Mouse (Mus musculus) midbrain, embryonic 16.5 days (tissue): Measurements from ENCODE around the gene Pi4k2b. TPM values are rescaled to one million over a fixed set of nuclear protein-coding genes. Genes with fewer than 3 reads are reported as not detected.
"Not testable (repeated sequence)": the region's sequence is repeated elsewhere in the genome, so short reads cannot be mapped to it uniquely, and the experiment has no call there.

Source experiments
- ATAC-seq: fragments of 200-750 bp; cut with Nextera tagmentation; 2 replicates; pipeline ENCODE4 v1.8.0; 2017; ENCODE audit warnings: moderate TSS enrichment
- H3K27ac ChIP-seq: fragments of 300-500 bp; sonication (generic); 2 replicates; pipeline ENCODE4 v1.5.1; 2014; ENCODE audit warnings: mild to moderate bottlenecking, low read length, mixed read lengths
- H3K27me3 ChIP-seq: fragments of 300-500 bp; sonication (generic); 2 replicates; pipeline ENCODE4 v1.6.1; 2014; ENCODE audit warnings: low read depth, low read length, mixed read lengths; ENCODE audit not compliant: control insufficient read depth, insufficient read depth
- H3K36me3 ChIP-seq: fragments of 300-500 bp; sonication (generic); 2 replicates; pipeline ENCODE4 v1.6.1; 2014; ENCODE audit warnings: mild to moderate bottlenecking, low read length, moderate library complexity, mixed read lengths; ENCODE audit not compliant: control insufficient read depth, insufficient read depth
- H3K4me1 ChIP-seq: fragments of 300-500 bp; sonication (generic); 2 replicates; pipeline ENCODE4 v1.6.1; 2014; ENCODE audit warnings: mild to moderate bottlenecking, low read length, mixed read lengths; ENCODE audit not compliant: control insufficient read depth, insufficient read depth
- H3K4me2 ChIP-seq: fragments of 300-500 bp; sonication (generic); 2 replicates; pipeline ENCODE4 v1.6.1; 2014; ENCODE audit warnings: mild to moderate bottlenecking, low read length, mixed read lengths
- H3K4me3 ChIP-seq: fragments of 300-500 bp; sonication (generic); 2 replicates; pipeline ENCODE4 v1.5.1; 2014; ENCODE audit warnings: low read depth, mild to moderate bottlenecking, low read length, moderate library complexity, mixed read lengths
- H3K9ac ChIP-seq: fragments of 300-500 bp; sonication (generic); 2 replicates; pipeline ENCODE4 v1.6.1; 2014; ENCODE audit warnings: low read depth, low read length, mixed read lengths
- H3K9me3 ChIP-seq: fragments of 300-500 bp; sonication (generic); replicated peaks from 2 replicates; pipeline ENCODE4 v1.6.1; 2014; ENCODE audit warnings: mild to moderate bottlenecking, low read length, mixed read lengths; ENCODE audit not compliant: control insufficient read depth, poor library complexity, severe bottlenecking
- WGBS: fragments of 180-500 bp; shearing (Covaris S2); extraction: QIAGEN DNeasy Blood & Tissue Kit; methylation state at CpG from one replicate; pipeline ENCODE4 v1.1.7; 2014; 5-methylcytosine and 5-hydroxymethylcytosine counted together
- polyA plus RNA-seq: library from polyadenylated mRNA; unstranded; fragments of >200 nt; fragmentation: Nextera tagmentation; extraction: Ambion mirVana; gene quantifications from 2 replicates; pipeline ENCODE4 v1.2.1, GENCODE M21; 2015

Pi4k2b gene
- polyA plus RNA-seq, 1 experiment from 2014 or later, result 2.8 TPM

GRCm38 (mm10) chr5:52762586-52762985 is 21.2 kb downstream of the Pi4k2b start:
- Histone ChIP-seq H3K9me3 (no peaks in the 10 kb centered on the region), H3K4me3 (no peak overlapping the region), H3K4me1 (no peaks in the 10 kb centered on the region), H3K27ac (no peak overlapping the region), H3K9ac (no peak overlapping the region), H3K36me3 (no peaks in the 10 kb centered on the region), H3K4me2 (no peak overlapping the region), H3K27me3 (no peaks in the 10 kb centered on the region)
- WGBS, result 88% methylated on average over 7 of the region's 7 CpGs
- no peak for ATAC-seq

GRCm38 (mm10) chr5:52774267-52774666 is 32.9 kb downstream of the Pi4k2b start:
- Histone ChIP-seq H3K4me1 (no peaks in the 10 kb centered on the region), H3K4me2 (no peak overlapping the region), H3K9ac (no peak overlapping the region), H3K9me3 (no peaks in the 10 kb centered on the region), H3K27ac (no peak overlapping the region), H3K4me3 (no peak overlapping the region), H3K36me3 (no peaks in the 10 kb centered on the region), H3K27me3 (no peaks in the 10 kb centered on the region)
- 94% methylated on average over 5 of the region's 5 CpGs for WGBS
- ATAC-seq, result no peak

GRCm38 (mm10) chr5:52775237-52775636 is 33.9 kb downstream of the Pi4k2b start, which contains the start of gene Zcchc4:
Gene Zcchc4, plus strand, starts transcription at chr5:52775409.
- H3K9ac ChIP-seq, result no peak within 1 kb of the TSS
- no peaks in the 10 kb centered on the region for H3K36me3 ChIP-seq
- WGBS, result 71% methylated on average over 8 of the region's 8 CpGs
- no peaks in the 10 kb centered on the region for H3K27me3 ChIP-seq
- H3K4me3 ChIP-seq, result no peak within 1 kb of the TSS
- no peak within 1 kb of the TSS for H3K4me2 ChIP-seq
- ATAC-seq, result no peak
- no peaks in the 10 kb centered on the region for H3K4me1 ChIP-seq
- H3K9me3 ChIP-seq, result no peaks in the 10 kb centered on the region
- H3K27ac ChIP-seq, result no peak within 1 kb of the TSS

GRCm38 (mm10) chr5:52776466-52777354 is 35.3 kb downstream of the Pi4k2b start:
- H3K9ac ChIP-seq, H3K9me3 ChIP-seq, H3K27me3 ChIP-seq, H3K4me1 ChIP-seq, H3K4me3 ChIP-seq, H3K36me3 ChIP-seq, H3K27ac ChIP-seq, ATAC-seq, H3K4me2 ChIP-seq: not testable (repeated sequence)
- WGBS, result 87% methylated on average over 8 of the region's 8 CpGs

GRCm38 (mm10) chr5:52782523-52783250 is 41.3 kb downstream of the Pi4k2b start:
- peak overlapping the region; percentile 87 for H3K4me3 ChIP-seq
- H3K4me1 ChIP-seq, result peaks cover 2% of the 10 kb centered on the region; the same call in 1 of the 2 replicates
- H3K9me3 ChIP-seq, result no peaks in the 10 kb centered on the region
- no peaks in the 10 kb centered on the region for H3K27me3 ChIP-seq
- ATAC-seq, result peak; percentile 99
- peak overlapping the region; percentile 89 for H3K9ac ChIP-seq
- no peaks in the 10 kb centered on the region for H3K36me3 ChIP-seq
- peak overlapping the region; percentile 64 for H3K4me2 ChIP-seq
- WGBS, result 5% methylated on average over 31 of the region's 37 CpGs
- H3K27ac ChIP-seq, result peak overlapping the region; percentile 90

GRCm38 (mm10) chr5:52783251-52783620 is 41.9 kb downstream of the Pi4k2b start:
- WGBS, result 0% methylated on average over 9 of the region's 9 CpGs
- ATAC-seq, result peak; percentile 85
- Histone ChIP-seq H3K27me3 (no peaks in the 10 kb centered on the region), H3K36me3 (no peaks in the 10 kb centered on the region), H3K4me3 (peak overlapping the region; percentile 87), H3K4me1 (peaks cover 2% of the 10 kb centered on the region; the same call in 1 of the 2 replicates), H3K4me2 (peak overlapping the region; percentile 64), H3K9me3 (no peaks in the 10 kb centered on the region), H3K9ac (peak overlapping the region; percentile 89), H3K27ac (peak overlapping the region; percentile 90)

- H3K4me2 ChIP-seq, result peak overlapping the region; percentile 21; the same call in 1 of the 2 replicates
Observed at GRCm38 (mm10) chr5:52783957-52784356, 42.6 kb downstream of the Pi4k2b start.

GRCm38 (mm10) chr5:52786556-52787322 is 45.4 kb downstream of the Pi4k2b start:
- WGBS, result 93% methylated on average over 7 of the region's 7 CpGs
- H3K9ac ChIP-seq, result no peak overlapping the region

More at GRCm38 (mm10) chr5:52783957-52784356, 42.6 kb downstream of the Pi4k2b start:
- H3K27me3 ChIP-seq, result no peaks in the 10 kb centered on the region
- H3K27ac ChIP-seq, result no peak overlapping the region
- ATAC-seq, result no peak
- peaks cover 2% of the 10 kb centered on the region; the same call in 1 of the 2 replicates for H3K4me1 ChIP-seq
- H3K4me3 ChIP-seq, result no peak overlapping the region
- no peaks in the 10 kb centered on the region for H3K9me3 ChIP-seq
- no peak overlapping the region for H3K9ac ChIP-seq
- H3K36me3 ChIP-seq, result no peaks in the 10 kb centered on the region
- 70% methylated on average over 2 of the region's 2 CpGs for WGBS

More at GRCm38 (mm10) chr5:52786556-52787322, 45.4 kb downstream of the Pi4k2b start:
- H3K4me2 ChIP-seq, result no peak overlapping the region
- no peak overlapping the region for H3K27ac ChIP-seq
- H3K36me3 ChIP-seq, result no peaks in the 10 kb centered on the region
- no peaks in the 10 kb centered on the region for H3K27me3 ChIP-seq
- H3K4me3 ChIP-seq, result no peak overlapping the region
- H3K4me1 ChIP-seq, result peaks cover 2% of the 10 kb centered on the region; the same call in 1 of the 2 replicates
- no peaks in the 10 kb centered on the region for H3K9me3 ChIP-seq
- ATAC-seq, result no peak
